Mouse (Mus musculus) liver, embryonic 14.5 days (tissue): Measurements from ENCODE around the gene Ergic1. TPM values are rescaled to one million over a fixed set of nuclear protein-coding genes. Genes with fewer than 3 reads are reported as not detected.

Experiments
- ATAC-seq: fragments of 200-750 bp; cut with Nextera tagmentation; 2 replicates; pipeline ENCODE4 v1.8.0; 2017; ENCODE audit warnings: moderate number of reproducible peaks, mild to moderate bottlenecking, moderate library complexity; ENCODE audit not compliant: insufficient read depth
- DNase-seq, 3 experiments: peaks; one replicate each; pipeline ENCODE4 v3.0.0-alpha.2; 2012 to 2013; ENCODE audit warnings: low read depth in 3 of 3, low spot score in 3 of 3
- H3K27ac ChIP-seq: fragments of 300-500 bp; sonication (generic); 2 replicates; pipeline ENCODE4 v1.5.1; 2014; ENCODE audit warnings: moderate library complexity, mild to moderate bottlenecking, control low read depth, inconsistent platforms
- H3K27me3 ChIP-seq: fragments of 300-500 bp; sonication (generic); 2 replicates; pipeline ENCODE4 v1.6.1; 2014; ENCODE audit warnings: mild to moderate bottlenecking, low read length, moderate library complexity; ENCODE audit not compliant: control insufficient read depth, insufficient read depth
- H3K36me3 ChIP-seq: fragments of 300-500 bp; sonication (generic); replicated peaks from 2 replicates; pipeline ENCODE4 v1.6.1; 2014; ENCODE audit warnings: low read depth; ENCODE audit not compliant: control insufficient read depth, insufficient read depth
- H3K4me1 ChIP-seq, 2 experiments: fragments of 200-500 bp in 1 of 2; fragments of 300-500 bp in 1 of 2; sonication (generic) in 1 of 2; replicated peaks; 2 replicates each; pipeline ENCODE4 v1.6.1; 2012 to 2014; ENCODE audit warnings: antibody characterized with exemption in 1 of 2, inconsistent platforms in 1 of 2, low read length in 1 of 2; ENCODE audit not compliant: control insufficient read depth in 2 of 2, insufficient read depth in 2 of 2
- H3K4me2 ChIP-seq: fragments of 300-500 bp; sonication (generic); 2 replicates; pipeline ENCODE4 v1.6.1; 2014; ENCODE audit warnings: low read depth, mild to moderate bottlenecking, control low read depth, moderate library complexity
- H3K4me3 ChIP-seq, 2 experiments: fragments of 200-500 bp in 1 of 2; fragments of 300-500 bp in 1 of 2; sonication (generic) in 1 of 2; 2 replicates each; pipeline ENCODE4 v1.5.1; 2012 to 2014; ENCODE audit warnings: low read depth in 2 of 2, low read length in 2 of 2, mild to moderate bottlenecking in 2 of 2, control low read depth in 1 of 2, inconsistent platforms in 1 of 2, moderate library complexity in 1 of 2; ENCODE audit not compliant: insufficient read depth in 1 of 2
- H3K9ac ChIP-seq: fragments of 300-500 bp; sonication (generic); replicated peaks from 2 replicates; pipeline ENCODE4 v1.6.1; 2014; ENCODE audit warnings: mild to moderate bottlenecking, control low read depth, moderate library complexity
- H3K9me3 ChIP-seq: fragments of 300-500 bp; sonication (generic); 2 replicates; pipeline ENCODE4 v1.6.1; 2016; ENCODE audit warnings: low read length, mixed read lengths; ENCODE audit not compliant: control insufficient read depth
- CTCF ChIP-seq: IDR thresholded peaks from 2 replicates; pipeline ENCODE4 v1.5.1; 2016; ENCODE audit warnings: antibody characterized with exemption, low read depth, control low read depth
- EP300 ChIP-seq: IDR thresholded peaks from 2 replicates; pipeline ENCODE4 v1.6.1; 2016; ENCODE audit warnings: antibody characterized with exemption, low read depth
- WGBS: fragments of 180-500 bp; shearing (Covaris S2); extraction: QIAGEN DNeasy Blood & Tissue Kit; methylation state at CpG from one replicate; pipeline ENCODE4 v1.1.7; 2014; ENCODE audit not compliant: insufficient replicate concordance; 5-methylcytosine and 5-hydroxymethylcytosine counted together
- polyA plus RNA-seq, 2 experiments: library from polyadenylated mRNA; depleted of rRNA in 1 of 2; stranded (reverse) in 1 of 2; unstranded in 1 of 2; fragments of >200 nt; fragmentation: Nextera tagmentation in 1 of 2; extraction: Ambion mirVana in 1 of 2; gene quantifications; 2 replicates each; pipeline versions ENCODE4 v1.2.1 to v1.2.3; 2012 to 2014

Gene Ergic1
- polyA plus RNA-seq, 2 experiments = 26.0 to 33.4 TPM

GRCm38 (mm10) chr17:26601514-26601913, 40.2 kb downstream of the Ergic1 start:
- H3K4me1 ChIP-seq = peaks cover 12 to 26% of the 10 kb centered on the region in 2 experiments
- 65% methylated on average over 6 of the region's 6 CpGs for WGBS
- H3K27me3 ChIP-seq = no peaks in the 10 kb centered on the region
- TF ChIP-seq CTCF = no peak
- no peak for TF ChIP-seq EP300
- H3K9me3 ChIP-seq = no peaks in the 10 kb centered on the region
- H3K4me2 ChIP-seq = peak overlapping the region; percentile 24
- DNase-seq (no peak), ATAC-seq (no peak)
- peak overlapping the region; percentile 18; the same call in 1 of the 2 replicates for H3K9ac ChIP-seq
- H3K27ac ChIP-seq = peak overlapping the region; percentile 53
- no peak overlapping the region for H3K4me3 ChIP-seq
- no peaks in the 10 kb centered on the region for H3K36me3 ChIP-seq

- Histone ChIP-seq H3K4me3 (no peak overlapping the region), H3K4me1 (peaks cover 12 to 22% of the 10 kb centered on the region in 2 experiments), H3K36me3 (no peaks in the 10 kb centered on the region), H3K4me2 (no peak overlapping the region), H3K9me3 (no peaks in the 10 kb centered on the region), H3K9ac (no peak overlapping the region), H3K27me3 (no peaks in the 10 kb centered on the region), H3K27ac (no peak overlapping the region; the same call in 1 of the 2 replicates)
- DNase-seq (no peak), ATAC-seq (peak; percentile 23; the same call in 1 of the 2 replicates)
- TF ChIP-seq EP300 (no peak), CTCF (no peak)
- 63% methylated on average over 6 of the region's 6 CpGs for WGBS
Measured at GRCm38 (mm10) chr17:26601926-26602325, 40.6 kb downstream of the Ergic1 start.

- peaks cover 12 to 21% of the 10 kb centered on the region in 2 experiments for H3K4me1 ChIP-seq
- H3K9me3 ChIP-seq = no peaks in the 10 kb centered on the region
- ATAC-seq = peak; percentile 57
- TF ChIP-seq EP300 (no peak), CTCF (no peak)
- no peaks in the 10 kb centered on the region for H3K27me3 ChIP-seq
- no peak overlapping the region for H3K4me3 ChIP-seq
- no peak for DNase-seq
- no peaks in the 10 kb centered on the region for H3K36me3 ChIP-seq
- peak overlapping the region; percentile 2; the same call in 1 of the 2 replicates for H3K27ac ChIP-seq
- 77% methylated on average over 12 of the region's 12 CpGs for WGBS
- H3K4me2 ChIP-seq = no peak overlapping the region
- no peak overlapping the region for H3K9ac ChIP-seq
Measured at GRCm38 (mm10) chr17:26602371-26602885, 41.1 kb downstream of the Ergic1 start.

- H3K4me1 ChIP-seq = peaks cover 12 to 21% of the 10 kb centered on the region in 2 experiments
- no peak overlapping the region for H3K9ac ChIP-seq
- ATAC-seq (no peak), DNase-seq (no peak)
- H3K4me3 ChIP-seq = no peak overlapping the region
- no peaks in the 10 kb centered on the region for H3K9me3 ChIP-seq
- no peak overlapping the region for H3K4me2 ChIP-seq
- 74% methylated on average over 8 of the region's 8 CpGs for WGBS
- TF ChIP-seq CTCF = no peak
- TF ChIP-seq EP300 = no peak
- no peaks in the 10 kb centered on the region for H3K36me3 ChIP-seq
- H3K27me3 ChIP-seq = no peaks in the 10 kb centered on the region
- H3K27ac ChIP-seq = no peak overlapping the region
Measured at GRCm38 (mm10) chr17:26603311-26603710, 42.0 kb downstream of the Ergic1 start.

GRCm38 (mm10) chr17:26605636-26606035, 44.3 kb downstream of the Ergic1 start:
- Histone ChIP-seq H3K27me3 (no peaks in the 10 kb centered on the region), H3K4me1 (peaks cover 12 to 18% of the 10 kb centered on the region in 2 experiments), H3K9me3 (no peaks in the 10 kb centered on the region), H3K9ac (no peak overlapping the region), H3K4me2 (no peak overlapping the region), H3K4me3 (no peak overlapping the region), H3K27ac (no peak overlapping the region), H3K36me3 (no peaks in the 10 kb centered on the region)
- 47% methylated on average over 4 of the region's 4 CpGs for WGBS
- no peak for DNase-seq
- TF ChIP-seq EP300 = no peak
- TF ChIP-seq CTCF = no peak
- ATAC-seq = no peak
